Mouse (Mus musculus) limb, embryonic 13.5 days (tissue): ENCODE results near the gene Tmem252. TPM values are rescaled to one million over a fixed set of nuclear protein-coding genes. Genes with fewer than 3 reads are reported as not detected.

Source experiments
- polyA plus RNA-seq: library from polyadenylated mRNA; unstranded; fragments of >200 nt; fragmentation: Nextera tagmentation; extraction: Ambion mirVana; gene quantifications from 2 replicates; pipeline ENCODE4 v1.2.1, GENCODE M21; 2015

Gene Tmem252
- polyA plus RNA-seq, 1 experiment from 2014 or later = 1.8 TPM

Other genes starting within 250 kb of the Tmem252 start
- gene Fam122a, start 196.7 kb upstream of the Tmem252 start, polyA plus RNA-seq = 48.2 and 54.2 TPM in 2 replicates
- 0.56 and 0.65 TPM in 2 replicates for gene Pip5k1b, start 118.1 kb upstream of the Tmem252 start, polyA plus RNA-seq
- 2.8 and 3.3 TPM in 2 replicates for gene Pgm5, start 187.8 kb downstream of the Tmem252 start, polyA plus RNA-seq
- 206 and 218 TPM in 2 replicates for gene Gm10053, start 201.7 kb downstream of the Tmem252 start, polyA plus RNA-seq
- 0.24 TPM in 1 of 2 replicates, not detected in the other for gene Foxd4, start 227.2 kb downstream of the Tmem252 start, polyA plus RNA-seq